Mouse (Mus musculus) ovary, adult 18-20 months (tissue): Measurements from ENCODE around the gene Rad51b.

Experiments used
- DNase-seq: peaks from one replicate; pipeline ENCODE4 v3.0.0; 2022; ENCODE audit warnings: low spot score, mixed read lengths

Rad51b gene

DNA sequence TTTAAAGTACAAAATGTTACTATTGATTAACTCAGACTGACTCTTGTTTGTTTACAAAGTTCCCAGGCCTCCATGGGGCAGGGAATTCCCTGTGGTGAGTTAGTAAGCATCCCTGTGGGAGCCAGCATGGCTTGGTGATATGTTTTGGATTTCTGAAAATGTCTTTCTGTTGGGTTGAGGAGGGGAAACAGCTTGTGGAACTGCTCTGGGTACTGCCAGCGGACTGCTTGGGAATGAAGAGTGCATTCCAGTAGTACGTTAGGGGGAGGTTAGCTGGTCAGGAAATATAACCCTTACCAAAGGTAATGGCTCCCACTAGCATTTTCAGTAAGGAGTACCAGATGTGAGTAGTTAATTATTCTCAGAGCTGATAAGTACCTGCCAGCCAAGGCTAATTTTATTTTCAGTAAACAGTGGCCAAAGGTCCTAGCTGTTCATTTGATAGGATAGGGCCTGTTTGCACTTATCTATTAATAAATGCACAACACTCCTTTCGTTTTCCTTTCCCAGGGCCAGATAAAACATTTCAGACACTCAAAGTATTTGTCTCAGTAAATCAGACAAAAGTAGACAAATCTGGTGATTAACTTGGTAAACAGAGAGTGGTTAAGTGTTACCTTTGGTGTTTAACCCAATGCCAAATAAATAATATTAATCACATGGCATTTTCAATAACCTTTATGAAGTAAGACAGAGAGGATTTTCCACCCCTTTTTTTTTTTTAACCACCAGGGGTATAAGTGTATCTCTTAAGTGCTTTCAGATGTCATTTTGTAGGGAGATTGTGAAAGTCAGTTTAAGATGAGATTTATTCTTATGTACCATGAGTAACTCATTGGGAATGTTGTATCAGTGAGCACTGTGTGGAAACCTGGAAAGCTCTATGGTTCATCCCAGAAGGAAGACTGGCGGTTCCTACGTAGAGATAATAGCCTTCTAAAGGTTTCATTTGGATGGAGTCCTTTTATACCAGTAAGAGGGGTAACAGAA lies 235.0 kb downstream of the Rad51b start:
- no peak for DNase-seq

- no peak for DNase-seq
Measured at GRCm38 (mm10) chr12:79534778-79535177, 237.7 kb downstream of the Rad51b start.

- DNase-seq, result no peak
Measured at GRCm38 (mm10) chr12:79535532-79536437, 238.7 kb downstream of the Rad51b start.

- DNase-seq, result no peak
Measured at GRCm38 (mm10) chr12:79540176-79540575, 243.1 kb downstream of the Rad51b start.

GRCm38 (mm10) chr12:79541581-79541980 lies 244.5 kb downstream of the Rad51b start:
- no peak for DNase-seq

GRCm38 (mm10) chr12:79545063-79545462 lies 248.0 kb downstream of the Rad51b start:
- no peak for DNase-seq

- DNase-seq, result no peak
Measured at GRCm38 (mm10) chr12:79547556-79547955, 250.5 kb downstream of the Rad51b start.

DNA sequence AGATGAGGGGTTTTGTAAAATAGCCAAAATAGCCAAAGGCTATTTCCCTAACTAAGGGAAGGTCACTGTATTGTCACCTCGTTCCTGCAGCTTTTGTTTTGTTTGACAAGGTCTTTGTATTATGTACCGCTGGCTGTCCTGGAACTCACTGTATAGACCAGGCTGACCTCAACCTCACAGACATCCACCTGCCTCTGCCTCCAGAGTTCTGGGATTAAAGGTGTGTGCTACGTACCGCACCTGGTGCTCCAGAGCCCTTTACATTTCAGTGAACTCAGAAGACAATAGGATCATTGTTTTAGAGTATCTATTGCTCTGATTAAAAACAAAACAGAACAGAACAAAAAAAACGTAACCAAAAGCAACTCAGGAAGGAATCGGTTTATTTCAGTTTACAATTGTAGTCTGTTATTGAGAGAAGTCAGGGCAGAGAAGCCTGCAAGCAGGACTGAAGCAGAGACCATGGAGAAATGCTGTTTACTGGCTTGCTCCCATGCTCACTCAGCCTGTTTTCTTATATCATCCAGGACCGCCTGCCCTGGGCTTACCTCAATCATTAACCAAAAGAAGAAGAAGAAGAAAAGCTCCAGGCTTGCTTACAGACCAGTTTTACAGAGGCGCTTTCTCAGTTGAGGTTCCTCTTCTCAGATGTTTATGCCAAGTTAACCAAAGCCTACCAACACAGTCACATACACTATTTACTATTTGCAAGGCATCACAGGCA lies 251.7 kb downstream of the Rad51b start:
- no peak for DNase-seq

DNA sequence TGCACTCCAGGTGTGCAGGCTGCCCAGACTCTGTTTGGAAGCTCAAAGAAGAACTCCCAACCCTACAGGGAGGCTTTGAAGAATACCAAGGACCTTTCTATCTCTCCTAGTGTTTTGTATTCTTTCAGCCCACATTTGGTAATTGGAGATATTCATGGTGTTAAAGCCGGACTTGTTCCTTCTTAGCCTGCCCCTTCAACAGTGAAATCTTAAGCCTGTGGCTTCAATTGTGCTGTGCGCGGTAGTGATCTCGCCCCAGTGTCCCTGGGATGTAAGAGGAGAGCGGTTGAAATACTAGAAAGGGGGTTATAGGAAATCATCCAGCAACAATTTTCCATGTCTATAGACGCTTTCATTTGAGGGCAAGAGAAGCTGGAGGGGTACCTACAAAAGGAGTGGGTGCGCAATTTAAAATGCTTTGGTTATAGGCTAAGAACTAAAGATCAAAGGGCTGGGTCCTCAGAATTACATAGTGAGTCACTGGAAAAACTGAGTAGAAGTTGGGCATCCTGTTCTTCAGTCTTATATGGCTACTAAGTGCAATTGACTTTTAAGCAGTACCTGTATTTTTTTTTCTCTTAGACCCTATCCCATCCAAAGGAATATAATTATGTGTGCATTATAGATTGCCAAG lies 253.1 kb downstream of the Rad51b start:
- DNase-seq, result no peak

- DNase-seq, result no peak
Measured at GRCm38 (mm10) chr12:79551274-79551673, 254.2 kb downstream of the Rad51b start.

GRCm38 (mm10) chr12:79553056-79553455 lies 256.0 kb downstream of the Rad51b start:
- no peak for DNase-seq

DNA sequence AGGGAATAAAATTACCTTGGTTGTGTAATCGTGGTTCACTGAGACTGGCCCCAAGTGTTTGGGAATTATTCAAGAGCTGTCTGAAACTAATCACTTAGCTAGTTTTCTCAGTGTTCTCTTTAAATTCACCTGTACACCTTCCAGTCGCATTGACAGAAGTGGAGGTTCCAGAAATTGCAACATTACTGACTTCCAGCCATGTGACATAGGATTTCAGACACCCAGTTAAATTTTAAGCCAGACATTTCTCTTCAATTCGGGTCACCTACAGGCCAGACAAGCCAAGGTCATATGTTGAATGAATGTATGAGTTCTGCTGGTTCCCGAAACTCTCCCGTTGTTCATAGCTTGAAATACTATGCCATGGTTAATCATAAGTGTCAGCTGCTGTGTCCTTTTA lies 260.8 kb downstream of the Rad51b start:
- no peak for DNase-seq

DNA sequence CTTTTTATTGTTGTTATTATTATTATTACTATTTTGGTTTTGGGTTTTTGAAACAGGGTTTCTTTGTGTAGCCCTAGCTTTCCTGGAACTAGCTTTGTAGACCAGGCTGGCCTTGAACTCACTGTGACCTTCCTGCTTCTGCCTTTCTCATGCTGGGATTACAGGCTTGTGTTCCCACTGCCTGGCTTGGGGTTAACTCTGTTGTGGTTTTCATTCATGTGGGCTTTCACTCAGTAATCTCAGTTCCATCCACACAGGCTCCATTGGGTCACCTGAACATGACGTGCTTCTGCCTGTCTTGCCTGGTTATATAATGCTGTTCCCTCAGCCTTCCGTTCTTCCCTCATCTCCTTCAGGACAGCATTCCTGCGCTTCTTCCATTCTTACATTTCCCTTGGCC lies 261.6 kb downstream of the Rad51b start:
- DNase-seq, result no peak

DNA sequence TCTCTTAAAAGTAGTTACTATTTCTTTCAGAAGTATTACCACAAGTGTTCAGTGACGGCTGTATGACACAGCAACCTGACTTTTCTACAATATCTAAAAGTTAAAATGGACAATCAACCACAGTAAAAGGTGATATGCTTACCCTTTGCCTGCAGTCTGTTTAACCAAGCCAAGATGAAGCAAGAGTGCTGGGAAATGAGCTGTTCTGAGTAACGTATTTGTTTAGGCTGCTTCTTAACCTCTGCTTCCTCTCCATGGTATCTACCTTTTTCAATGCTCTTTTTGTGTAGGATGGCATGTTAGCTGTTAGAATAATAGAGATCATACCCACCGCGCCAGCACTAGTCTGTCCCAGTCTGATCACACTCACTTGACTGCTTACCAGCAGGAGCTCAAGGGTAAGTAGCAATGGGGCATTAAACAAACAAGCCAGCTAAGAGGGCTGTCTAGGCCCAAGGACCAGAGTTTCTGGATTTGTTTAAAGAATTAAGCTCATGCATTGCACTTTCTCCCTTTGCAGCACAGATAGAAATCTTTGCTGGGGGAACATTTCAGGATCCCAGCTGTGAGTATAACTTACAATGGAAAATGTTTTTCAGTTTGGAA lies 262.4 kb downstream of the Rad51b start:
- DNase-seq, result no peak

DNA sequence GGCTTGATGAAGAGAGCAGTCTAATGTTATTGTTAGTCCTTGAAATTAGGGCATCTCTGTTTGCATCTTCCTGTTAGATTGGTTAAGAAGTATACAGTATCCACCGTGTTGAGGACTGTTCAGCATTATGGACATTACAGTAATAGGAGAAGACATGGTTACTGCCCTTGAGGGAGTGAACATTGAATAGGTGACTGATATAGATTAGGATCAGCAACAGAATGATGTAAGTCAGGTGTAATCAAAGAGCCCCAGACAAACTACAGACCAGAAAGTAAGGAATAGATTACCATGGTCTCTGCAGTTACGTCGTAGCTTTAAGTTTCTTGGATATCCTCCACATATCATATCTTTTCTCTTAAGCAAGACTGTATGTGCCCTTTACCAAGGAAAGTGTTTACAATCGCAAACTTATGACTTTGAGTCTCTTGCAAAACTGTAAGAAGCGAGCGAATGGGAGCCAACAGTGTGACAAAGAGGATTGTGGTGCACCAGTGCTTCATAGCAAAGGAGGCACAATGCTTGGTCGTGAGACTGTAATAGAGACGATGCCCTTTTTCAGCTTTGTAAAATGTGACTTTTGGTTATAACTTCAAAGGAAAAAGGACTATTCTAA lies 263.1 kb downstream of the Rad51b start:
- DNase-seq, result no peak

DNA sequence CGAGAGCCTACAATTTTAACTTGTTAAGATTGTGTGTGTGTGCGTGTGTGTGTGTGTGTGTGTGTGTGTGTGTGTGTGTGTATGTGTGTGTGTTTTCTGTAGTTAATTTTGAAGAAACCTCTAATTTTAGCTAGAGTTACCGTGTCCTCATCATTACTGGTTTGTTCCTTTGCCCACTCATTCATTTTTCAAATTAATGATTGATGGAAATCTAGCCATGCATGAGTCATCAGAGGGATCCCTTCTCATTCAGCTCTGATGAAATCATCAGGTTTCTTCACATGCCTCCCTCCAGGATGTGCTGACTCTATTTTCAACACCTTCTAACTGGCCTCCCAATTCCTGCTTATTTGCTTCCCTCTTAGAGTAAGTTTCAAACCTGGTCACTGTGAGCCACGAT lies 263.8 kb downstream of the Rad51b start:
- no peak for DNase-seq

- DNase-seq, result no peak
Measured at GRCm38 (mm10) chr12:79574159-79575040, 277.3 kb downstream of the Rad51b start.

DNA sequence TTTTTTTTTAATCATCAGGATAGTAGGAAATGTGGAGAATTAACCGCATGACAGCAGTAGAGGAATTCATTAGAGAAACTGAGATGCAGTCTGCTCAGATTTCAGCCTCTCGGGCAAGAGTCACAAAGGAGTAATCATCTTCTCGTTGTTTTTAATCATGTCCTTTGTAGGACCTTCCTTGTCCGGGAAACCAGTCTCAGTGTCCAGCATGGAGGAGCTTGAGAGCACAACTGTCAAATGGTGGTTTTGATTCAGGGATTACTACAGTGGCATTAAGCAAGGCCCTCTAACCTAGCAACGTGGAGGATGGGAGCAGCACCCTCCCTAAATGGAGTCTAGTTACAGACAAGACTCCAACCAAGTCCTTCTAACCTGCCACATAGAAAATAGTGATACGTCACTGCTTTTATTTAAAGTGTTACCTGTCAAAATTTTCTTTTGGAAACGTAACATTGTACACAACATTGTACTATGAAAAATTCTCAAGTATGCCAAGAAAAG lies 278.0 kb downstream of the Rad51b start:
- no peak for DNase-seq

DNA sequence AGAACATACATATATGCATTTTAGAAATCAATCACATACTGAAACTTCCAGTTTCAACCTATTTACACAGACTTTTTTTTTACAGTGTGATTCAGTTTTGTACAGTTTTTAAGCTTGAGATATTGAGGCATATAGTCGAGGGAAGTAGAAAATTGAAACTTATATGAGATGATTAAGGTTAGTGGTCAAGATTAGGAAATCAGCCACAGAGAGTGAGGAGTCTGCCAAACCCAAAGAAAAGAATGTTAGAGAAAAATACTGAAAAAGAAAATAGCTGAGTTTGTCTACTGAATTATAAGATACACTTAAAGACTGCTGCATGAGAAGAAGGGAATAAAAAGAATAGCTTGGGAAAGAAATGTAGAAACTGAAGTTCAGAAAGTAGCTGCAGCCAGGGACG lies 280.4 kb downstream of the Rad51b start:
- no peak for DNase-seq
